Mouse (Mus musculus) myocyte (in vitro differentiated cells): Measurements from ENCODE around the gene Lamb1. TPM values are rescaled to one million over a fixed set of nuclear protein-coding genes. Genes with fewer than 3 reads are reported as not detected.
A peak's percentile ranks its signal among the peaks of the same experiment; 100 is the strongest.

Experiments
- H3K27me3 ChIP-seq: one replicate; pipeline ENCODE4 v1.6.1; 2011; ENCODE audit not compliant: control insufficient read depth, insufficient read depth, insufficient read length
- H3K36me3 ChIP-seq: one replicate; pipeline ENCODE4 v1.6.1; 2011; ENCODE audit not compliant: control insufficient read depth, insufficient read depth
- H3K4me2 ChIP-seq: one replicate; pipeline ENCODE4 v1.6.1; 2011; ENCODE audit warnings: low read depth, control low read depth
- H3K4me3 ChIP-seq: one replicate; pipeline ENCODE4 v1.5.1; 2011; ENCODE audit warnings: mild to moderate bottlenecking, control low read depth, moderate library complexity
- H3K79me2 ChIP-seq: one replicate; pipeline ENCODE4 v1.6.1; 2011; ENCODE audit not compliant: control insufficient read depth, insufficient read depth
- H3ac ChIP-seq: one replicate; pipeline ENCODE4 v1.6.1; 2011; ENCODE audit not compliant: control insufficient read depth, insufficient read length
- CEBPB ChIP-seq: IDR thresholded peaks from 2 replicates; pipeline ENCODE4 v1.6.1; 2011; ENCODE audit warnings: mild to moderate bottlenecking, moderate library complexity; ENCODE audit not compliant: poor library complexity, insufficient read depth, severe bottlenecking
- E2F4 ChIP-seq: IDR thresholded peaks from one replicate; pipeline ENCODE4 v1.6.1; 2011; ENCODE audit warnings: mild to moderate bottlenecking, control low read depth, moderate library complexity; ENCODE audit not compliant: insufficient read depth
- MAX ChIP-seq: IDR thresholded peaks from one replicate; pipeline ENCODE4 v1.6.1; 2011; ENCODE audit warnings: low read depth, mild to moderate bottlenecking, control low read depth
- MYOD1 ChIP-seq, 3 experiments: IDR thresholded peaks; one replicate each; pipeline ENCODE4 v1.6.1; 2011; ENCODE audit warnings: control low read depth in 2 of 3, low read depth in 2 of 3, mild to moderate bottlenecking in 2 of 3, moderate library complexity in 1 of 3; ENCODE audit not compliant: insufficient read length in 2 of 3, control insufficient read depth in 1 of 3
- MYOG ChIP-seq, 3 experiments: IDR thresholded peaks; one replicate each; pipeline ENCODE4 v1.6.1; 2011; ENCODE audit warnings: control low read depth in 2 of 3, low read depth in 2 of 3, mild to moderate bottlenecking in 2 of 3; ENCODE audit not compliant: insufficient read length in 2 of 3, control insufficient read depth in 1 of 3, insufficient read depth in 1 of 3
- POLR2A ChIP-seq: IDR thresholded peaks from one replicate; pipeline ENCODE4 v1.6.1; 2011; ENCODE audit warnings: low read depth, mild to moderate bottlenecking, control low read depth, moderate library complexity; ENCODE audit not compliant: insufficient read length
- POLR2AphosphoS2 ChIP-seq: IDR thresholded peaks from one replicate; pipeline ENCODE4 v1.6.1; 2011; ENCODE audit warnings: low read depth, control low read depth; ENCODE audit not compliant: insufficient read length
- REST ChIP-seq: IDR thresholded peaks from one replicate; pipeline ENCODE4 v1.6.1; 2011; ENCODE audit warnings: mild to moderate bottlenecking, control low read depth, moderate library complexity; ENCODE audit not compliant: insufficient read depth, insufficient read length
- SRF ChIP-seq: IDR thresholded peaks from one replicate; pipeline ENCODE4 v1.6.1; 2011; ENCODE audit warnings: low read depth; ENCODE audit not compliant: control insufficient read depth, insufficient read length
- TCF12 ChIP-seq: IDR thresholded peaks from one replicate; pipeline ENCODE4 v1.6.1; 2011; ENCODE audit warnings: mild to moderate bottlenecking, control low read depth; ENCODE audit not compliant: poor library complexity, insufficient read depth, severe bottlenecking
- TCF3 ChIP-seq: IDR thresholded peaks from one replicate; pipeline ENCODE4 v1.6.1; 2011; ENCODE audit warnings: low read depth, control low read depth; ENCODE audit not compliant: insufficient read length
- USF1 ChIP-seq: IDR thresholded peaks from one replicate; pipeline ENCODE4 v1.6.1; 2011; ENCODE audit warnings: low read depth, mild to moderate bottlenecking, control low read depth, moderate library complexity
- polyA plus RNA-seq: library from polyadenylated mRNA; unstranded; fragments of >200 nt; fragmentation: generic; extraction: Trizol; gene quantifications from one replicate; pipeline ENCODE4 v1.2.1, GENCODE M21; 2012; ENCODE audit warnings: missing spikeins

The Lamb1 gene
- polyA plus RNA-seq, 1 experiment: 69.4 TPM

GRCm38 (mm10) chr12:31369118-31369517, 104.1 kb downstream of the Lamb1 start:
- H3K36me3 ChIP-seq: no peaks in the 10 kb centered on the region
- H3ac ChIP-seq: no peak overlapping the region
- no peaks in the 10 kb centered on the region for H3K27me3 ChIP-seq
- no peak overlapping the region for H3K4me3 ChIP-seq
- no peak overlapping the region for H3K4me2 ChIP-seq
- TF ChIP-seq REST (no peak), SRF (no peak), USF1 (no peak), TCF3 (no peak), E2F4 (no peak), MYOD1 (IDR thresholded peaks at IDR 0.05; ENCODE audit: control insufficient read depth in 1 of 3, insufficient read length in 2 of 3, low read depth in 2 of 3) (no peak), MYOG (IDR thresholded peaks at IDR 0.05; ENCODE audit: control insufficient read depth in 1 of 3, insufficient read depth in 1 of 3, insufficient read length in 2 of 3, low read depth in 2 of 3) (no peak), TCF12 (no peak), POLR2A (no peak), CEBPB (no peak), MAX (no peak), POLR2AphosphoS2 (no peak)
- no peaks in the 10 kb centered on the region for H3K79me2 ChIP-seq

DNA sequence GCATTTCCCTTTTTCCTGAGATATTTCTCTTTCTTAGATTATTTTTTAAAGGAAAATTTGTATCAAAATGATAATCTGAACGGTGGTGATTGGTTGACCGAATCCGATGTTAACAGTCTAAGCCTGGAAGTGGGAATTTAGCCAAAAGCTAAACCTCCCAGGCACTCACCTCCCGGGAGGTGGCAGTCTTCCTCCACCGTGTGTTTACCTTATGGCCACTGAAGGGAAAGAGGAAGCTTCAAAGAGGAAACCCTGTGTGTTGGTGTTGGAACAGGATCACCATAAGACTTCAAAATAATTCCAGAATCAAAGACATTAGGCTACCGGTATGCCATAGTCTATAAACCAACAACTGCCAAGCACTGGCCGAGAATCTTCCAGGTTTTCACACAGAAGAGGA, 104.6 kb downstream of the Lamb1 start:
- no peaks in the 10 kb centered on the region for H3K36me3 ChIP-seq
- H3ac ChIP-seq: no peak overlapping the region
- no peak overlapping the region for H3K4me3 ChIP-seq
- TF ChIP-seq MAX: no peak
- no peak for TF ChIP-seq SRF
- TF ChIP-seq POLR2A: no peak
- TF ChIP-seq USF1: no peak
- TF ChIP-seq TCF12: no peak
- TF ChIP-seq REST: no peak
- TF ChIP-seq CEBPB: no peak
- no peak for TF ChIP-seq TCF3
- TF ChIP-seq MYOG (IDR thresholded peaks at IDR 0.05; ENCODE audit: control insufficient read depth in 1 of 3, insufficient read depth in 1 of 3, insufficient read length in 2 of 3, low read depth in 2 of 3): no peak
- no peak for TF ChIP-seq MYOD1 (IDR thresholded peaks at IDR 0.05; ENCODE audit: control insufficient read depth in 1 of 3, insufficient read length in 2 of 3, low read depth in 2 of 3)
- H3K4me2 ChIP-seq: no peak overlapping the region
- no peaks in the 10 kb centered on the region for H3K27me3 ChIP-seq
- no peaks in the 10 kb centered on the region for H3K79me2 ChIP-seq

DNA sequence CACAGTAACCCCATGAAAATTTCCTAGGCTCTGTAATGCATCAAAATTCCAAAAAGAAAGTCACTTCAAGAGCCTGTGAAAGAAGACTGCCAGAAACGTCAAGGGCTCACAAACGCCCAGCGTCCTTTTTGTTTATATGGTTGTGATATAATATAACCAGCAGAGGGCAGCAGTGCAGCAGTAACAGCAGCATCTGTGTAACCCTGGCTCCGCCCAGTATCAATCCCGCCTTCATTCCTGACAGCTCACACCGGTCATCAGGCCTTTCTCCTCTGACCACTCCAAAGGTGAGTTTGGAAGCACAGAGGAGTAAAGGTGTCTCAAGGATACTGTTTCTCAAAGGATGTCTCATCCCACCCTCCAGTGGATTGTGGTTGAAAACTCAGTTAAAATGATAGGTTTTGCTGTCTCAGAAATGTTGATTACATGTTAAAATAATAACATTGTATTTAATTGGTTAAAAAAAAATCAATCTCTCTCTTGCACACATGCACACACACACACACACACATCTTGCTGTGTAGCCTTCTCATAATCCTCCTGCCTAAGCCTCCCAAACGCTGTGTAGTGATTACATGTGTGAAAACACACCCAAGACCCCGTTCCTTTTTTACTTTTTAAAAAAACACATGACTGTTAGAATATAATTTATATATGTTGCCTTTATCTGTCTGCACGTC, 109.7 kb downstream of the Lamb1 start:
- Histone ChIP-seq H3ac (no peak overlapping the region), H3K4me2 (peak overlapping the region; percentile 57), H3K36me3 (no peaks in the 10 kb centered on the region), H3K79me2 (no peaks in the 10 kb centered on the region), H3K27me3 (peaks cover 3% of the 10 kb centered on the region), H3K4me3 (no peak overlapping the region)
- no peak for TF ChIP-seq POLR2AphosphoS2

GRCm38 (mm10) chr12:31375283-31375615, 110.2 kb downstream of the Lamb1 start:
- H3K79me2 ChIP-seq: no peaks in the 10 kb centered on the region
- H3K27me3 ChIP-seq: peaks cover 6% of the 10 kb centered on the region
- H3K4me3 ChIP-seq: no peak overlapping the region
- H3K4me2 ChIP-seq: peak overlapping the region; percentile 41
- H3K36me3 ChIP-seq: no peaks in the 10 kb centered on the region
- TF ChIP-seq TCF3 (no peak), MYOD1 (IDR thresholded peaks at IDR 0.05; ENCODE audit: control insufficient read depth in 1 of 3, insufficient read length in 2 of 3, low read depth in 2 of 3) (no peak), REST (no peak), POLR2A (no peak), MYOG (IDR thresholded peaks at IDR 0.05; ENCODE audit: control insufficient read depth in 1 of 3, insufficient read depth in 1 of 3, insufficient read length in 2 of 3, low read depth in 2 of 3) (no peak), USF1 (no peak), MAX (no peak), TCF12 (no peak), E2F4 (no peak), CEBPB (no peak), SRF (no peak), POLR2AphosphoS2 (no peak)
- no peak overlapping the region for H3ac ChIP-seq

DNA sequence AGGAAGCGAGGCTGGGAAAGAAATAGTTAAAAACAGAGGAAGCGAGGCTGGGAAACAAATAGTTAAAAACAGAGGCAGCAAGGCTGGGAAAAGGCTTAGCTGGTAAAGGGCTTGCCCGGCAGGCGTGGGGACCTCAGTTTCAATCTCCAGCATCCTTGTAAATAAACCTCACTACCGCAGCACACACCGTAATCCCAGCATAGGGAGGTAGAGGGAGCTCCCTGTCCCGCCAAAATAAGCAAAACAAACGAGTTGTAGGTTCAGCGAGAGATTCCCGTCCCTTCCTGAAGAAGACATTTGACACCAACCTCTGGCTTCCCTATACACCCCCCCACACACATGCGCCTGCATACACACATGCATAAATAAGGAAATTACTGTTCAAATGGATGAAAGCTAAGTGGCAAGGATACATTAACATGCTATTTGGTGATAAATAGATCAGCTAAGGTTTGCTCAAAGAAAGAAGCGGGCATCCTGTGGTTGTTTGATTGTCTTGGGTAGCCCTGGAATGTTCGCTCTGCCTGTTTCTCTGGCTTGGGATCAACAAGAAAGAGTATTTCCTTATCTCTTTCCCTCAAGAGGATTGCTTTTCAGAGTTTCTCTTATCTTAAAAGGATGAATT, 111.4 kb downstream of the Lamb1 start:
- Histone ChIP-seq H3K4me2 (peak overlapping the region; percentile 41), H3ac (no peak overlapping the region), H3K4me3 (no peak overlapping the region), H3K36me3 (no peaks in the 10 kb centered on the region), H3K79me2 (no peaks in the 10 kb centered on the region), H3K27me3 (peaks cover 6% of the 10 kb centered on the region)
- TF ChIP-seq USF1: no peak
- no peak for TF ChIP-seq TCF12
- no peak for TF ChIP-seq E2F4
- TF ChIP-seq MYOG (IDR thresholded peaks at IDR 0.05; ENCODE audit: control insufficient read depth in 1 of 3, insufficient read depth in 1 of 3, insufficient read length in 2 of 3, low read depth in 2 of 3): no peak
- no peak for TF ChIP-seq CEBPB
- TF ChIP-seq MYOD1 (IDR thresholded peaks at IDR 0.05; ENCODE audit: control insufficient read depth in 1 of 3, insufficient read length in 2 of 3, low read depth in 2 of 3): no peak
- no peak for TF ChIP-seq SRF
- no peak for TF ChIP-seq POLR2A
- no peak for TF ChIP-seq MAX
- no peak for TF ChIP-seq REST
- TF ChIP-seq TCF3: no peak
- no peak for TF ChIP-seq POLR2AphosphoS2
